Mouse (Mus musculus) CH12.LX (cell line): ENCODE measurements around the gene Nfatc2. TPM values are rescaled to one million over a fixed set of nuclear protein-coding genes. Genes with fewer than 3 reads are reported as not detected.

ENCODE experiments used
- DNase-seq: peaks from one replicate; pipeline ENCODE4 v3.0.0-alpha.2; 2013; ENCODE audit errors: extremely low read depth
- H3K27ac ChIP-seq: 2 replicates; pipeline ENCODE4 v1.5.1; 2012; ENCODE audit warnings: low read depth, mild to moderate bottlenecking, control low read depth, moderate library complexity; ENCODE audit not compliant: insufficient read depth
- H3K27me3 ChIP-seq: replicated peaks from 2 replicates; pipeline ENCODE3; 2012; ENCODE audit warnings: inconsistent platforms
- H3K36me3 ChIP-seq, 2 experiments: replicated peaks in 1 of 2; 2 replicates each; pipeline versions ENCODE3 to v1.6.1; 2012; ENCODE audit warnings: inconsistent platforms in 1 of 2, low read length in 1 of 2, mild to moderate bottlenecking in 1 of 2, mixed read lengths in 1 of 2, moderate library complexity in 1 of 2; ENCODE audit not compliant: control insufficient read depth in 1 of 2, insufficient read depth in 1 of 2
- H3K4me1 ChIP-seq, 2 experiments: 2 replicates each; pipeline ENCODE4 v1.6.1; 2012; ENCODE audit warnings: inconsistent platforms in 1 of 2, moderate library complexity in 1 of 2; ENCODE audit not compliant: insufficient read depth in 2 of 2, control insufficient read depth in 1 of 2
- H3K4me2 ChIP-seq: 2 replicates; pipeline ENCODE4 v1.6.1; 2012; ENCODE audit warnings: low read depth, mild to moderate bottlenecking, control low read depth; ENCODE audit not compliant: poor library complexity, insufficient read depth, severe bottlenecking
- H3K4me3 ChIP-seq, 3 experiments: fragments of 150-350 bp in 1 of 3; sonication (generic) in 1 of 3; replicated peaks in 1 of 3; 2 replicates each; pipeline versions ENCODE3 to v1.5.1; 2011 to 2012; ENCODE audit warnings: low read depth in 2 of 3, low read length in 2 of 3, mild to moderate bottlenecking in 2 of 3, moderate library complexity in 2 of 3, control low read depth in 1 of 3, improper control_type of control experiment in 1 of 3, inconsistent platforms in 1 of 3, mixed read lengths in 1 of 3; ENCODE audit not compliant: poor library complexity in 1 of 3
- H3K79me2 ChIP-seq: replicated peaks from 2 replicates; pipeline ENCODE4 v1.6.1; 2012; ENCODE audit warnings: mild to moderate bottlenecking, moderate library complexity; ENCODE audit not compliant: control insufficient read depth, poor library complexity, insufficient read depth, severe bottlenecking; ENCODE audit errors: extremely low read depth
- H3K9ac ChIP-seq: 2 replicates; pipeline ENCODE4 v1.6.1; 2012; ENCODE audit warnings: low read depth, mild to moderate bottlenecking, control low read depth, moderate library complexity; ENCODE audit not compliant: insufficient read depth
- H3K9me3 ChIP-seq: replicated peaks from 2 replicates; pipeline ENCODE3; 2012; ENCODE audit warnings: low read length, inconsistent platforms, mixed read lengths
- CHD2 ChIP-seq: IDR thresholded peaks from 2 replicates; pipeline ENCODE4 v1.6.1; 2011; ENCODE audit warnings: low read length, improper control_type of control experiment
- CTCF ChIP-seq, 2 experiments: IDR thresholded peaks in 1 of 2; conservative IDR thresholded peaks in 1 of 2; 2 replicates each; pipeline ENCODE4 v1.5.1; 2011 to 2012; ENCODE audit warnings: low read depth in 2 of 2, low read length in 2 of 2, improper control_type of control experiment in 1 of 2, inconsistent platforms in 1 of 2, mild to moderate bottlenecking in 1 of 2, moderate library complexity in 1 of 2
- IRF4 ChIP-seq: IDR thresholded peaks from 2 replicates; pipeline ENCODE4 v1.6.1; 2014; ENCODE audit warnings: low read depth, mild to moderate bottlenecking, inconsistent platforms, low read length, improper control_type of control experiment
- JUND ChIP-seq: conservative IDR thresholded peaks from 2 replicates; pipeline ENCODE4 v1.6.1; 2011; ENCODE audit warnings: low read depth, low read length, improper control_type of control experiment
- KAT2A ChIP-seq: IDR thresholded peaks from 2 replicates; pipeline ENCODE4 v1.6.1; 2012; ENCODE audit warnings: low read length, improper control_type of control experiment, inconsistent platforms; ENCODE audit not compliant: insufficient replicate concordance
- MAX ChIP-seq: IDR thresholded peaks from 2 replicates; pipeline ENCODE4 v1.6.1; 2011; ENCODE audit warnings: low read length, improper control_type of control experiment
- MAZ ChIP-seq: IDR thresholded peaks from 2 replicates; pipeline ENCODE4 v1.6.1; 2012; ENCODE audit warnings: low read depth, mild to moderate bottlenecking, inconsistent platforms, low read length, improper control_type of control experiment, moderate library complexity
- MEF2A ChIP-seq: IDR thresholded peaks from 2 replicates; pipeline ENCODE4 v1.6.1; 2014; ENCODE audit warnings: low read depth, mild to moderate bottlenecking, inconsistent platforms, low read length, improper control_type of control experiment, borderline replicate concordance
- MYC ChIP-seq: IDR thresholded peaks from 2 replicates; pipeline ENCODE4 v1.6.1; 2011; ENCODE audit warnings: low read depth, mild to moderate bottlenecking, improper control_type of control experiment, low read length
- NELFE ChIP-seq: IDR thresholded peaks from 2 replicates; pipeline ENCODE4 v1.6.1; 2011; ENCODE audit warnings: low read depth, low read length, improper control_type of control experiment
- NRF1 ChIP-seq: IDR thresholded peaks from 2 replicates; pipeline ENCODE4 v1.6.1; 2014; ENCODE audit warnings: low read depth, mild to moderate bottlenecking, inconsistent platforms, low read length, improper control_type of control experiment, moderate library complexity
- PAX5 ChIP-seq: IDR thresholded peaks from 2 replicates; pipeline ENCODE4 v1.6.1; 2012; ENCODE audit warnings: low read length, inconsistent platforms, mixed read lengths
- RAD21 ChIP-seq: IDR thresholded peaks from 2 replicates; pipeline ENCODE4 v1.6.1; 2011; ENCODE audit warnings: low read depth, mild to moderate bottlenecking, low read length, improper control_type of control experiment, moderate library complexity
- SIN3A ChIP-seq: IDR thresholded peaks from 2 replicates; pipeline ENCODE4 v1.6.1; 2012; ENCODE audit warnings: low read length, improper control_type of control experiment, inconsistent platforms
- SMC3 ChIP-seq: IDR thresholded peaks from 2 replicates; pipeline ENCODE4 v1.6.1; 2011; ENCODE audit warnings: low read depth, low read length, improper control_type of control experiment
- UBTF ChIP-seq: IDR thresholded peaks from 2 replicates; pipeline ENCODE4 v1.6.1; 2012; ENCODE audit warnings: low read depth, mild to moderate bottlenecking, inconsistent platforms, low read length, improper control_type of control experiment, moderate library complexity
- USF1 ChIP-seq: IDR thresholded peaks from 2 replicates; pipeline ENCODE4 v1.6.1; 2014; ENCODE audit warnings: low read depth, mild to moderate bottlenecking, inconsistent platforms, low read length, improper control_type of control experiment
- ZC3H11A ChIP-seq: IDR thresholded peaks from 2 replicates; pipeline ENCODE4 v1.6.1; 2012; ENCODE audit warnings: low read depth, mild to moderate bottlenecking, inconsistent platforms, low read length, improper control_type of control experiment
- ZMIZ1 ChIP-seq: IDR thresholded peaks from 2 replicates; pipeline ENCODE4 v1.6.1; 2012; ENCODE audit warnings: low read depth, mild to moderate bottlenecking, inconsistent platforms, low read length, improper control_type of control experiment
- ZNF384 ChIP-seq: IDR thresholded peaks from 2 replicates; pipeline ENCODE4 v1.6.1; 2012; ENCODE audit warnings: low read depth, low read length, improper control_type of control experiment, inconsistent platforms
- dilution Hi-C: fragments of 300-500 bp; cut with MboI; formaldehyde crosslinking; loops from 2 replicates; pipeline ENCODE4 v1.14.3; 2020; ENCODE audit warnings: low sequenced_read_pairs; ENCODE audit not compliant: extremely low pct_unique_long_range_greater_than_20kb, extremely low pct_ligation_motif_present
- in situ Hi-C: fragments of 300-500 bp; cut with MboI; formaldehyde crosslinking; loops from 3 replicates; pipeline ENCODE4 v1.14.3; 2019; ENCODE audit warnings: low sequenced_read_pairs, low pct_ligation_motif_present, low pct_unique_long_range_greater_than_20kb, mixed read lengths
- polyA plus RNA-seq: library from polyadenylated mRNA; unstranded; fragments of >175 nt; gene quantifications from 2 replicates; pipeline ENCODE4 v1.2.1, GENCODE M21; 2012; ENCODE audit warnings: low read depth; ENCODE audit not compliant: insufficient read length
- total RNA-seq, 2 experiments: library from RNA; depleted of rRNA; stranded (reverse); fragments of 300-350 nt in 1 of 2; fragments of >200 nt in 1 of 2; gene quantifications; 2 replicates each; pipeline ENCODE4 v1.2.3; 2012 to 2014

Nfatc2 gene
- total and polyA plus RNA-seq, 3 experiments, result 1.8 to 4.8 (median 3.6) TPM

DNA sequence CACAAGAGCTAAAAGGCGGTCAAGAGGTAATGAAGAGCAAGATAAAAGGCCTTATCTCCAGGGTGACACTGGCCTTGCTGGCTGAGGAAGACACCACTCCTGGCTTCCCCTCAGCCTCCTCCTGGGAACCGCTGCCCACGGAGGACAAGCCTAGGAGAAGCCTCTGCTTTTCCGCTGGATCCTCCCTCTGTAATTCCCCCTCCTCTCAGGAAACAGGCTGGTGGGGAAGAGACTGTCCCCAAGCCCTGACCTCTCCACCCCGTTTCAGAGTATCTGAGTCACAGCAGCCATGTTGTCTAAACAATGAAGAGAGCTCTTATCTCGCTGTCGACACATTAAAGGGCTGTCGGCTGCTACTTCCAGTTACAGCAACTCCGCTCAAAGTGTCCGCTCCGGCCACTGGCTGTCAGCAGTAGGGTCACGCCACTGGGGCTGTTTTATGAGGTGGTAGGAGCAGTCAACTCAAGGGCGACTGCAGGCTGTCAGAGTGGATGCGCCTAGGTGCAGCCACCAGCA lies 31.9 kb upstream of the Nfatc2 start:
- no peak for DNase-seq
- H3K27me3 ChIP-seq, result peaks cover 49% of the 10 kb centered on the region
- dilution Hi-C loops, result no loop called here

DNA sequence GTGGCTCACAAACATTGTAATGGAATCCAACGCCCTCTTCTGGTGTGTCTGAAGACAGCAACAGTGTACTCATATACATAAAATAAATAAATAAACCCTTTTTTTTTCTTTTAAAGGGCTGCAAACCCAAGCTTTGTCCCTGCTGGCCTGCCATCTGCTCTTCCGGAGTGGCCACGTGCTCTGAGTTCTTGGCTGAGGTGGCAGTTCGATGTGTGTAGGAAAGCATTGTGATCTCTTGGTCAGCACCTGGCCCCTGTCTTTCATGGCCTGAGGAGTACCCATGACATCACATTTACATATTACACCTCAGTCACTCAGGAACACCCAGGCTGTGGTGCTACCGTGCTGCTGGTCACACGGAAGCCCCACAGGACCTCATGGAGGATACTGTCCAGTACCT lies 31.1 kb upstream of the Nfatc2 start:
- peaks cover 45% of the 10 kb centered on the region for H3K27me3 ChIP-seq
- no peak overlapping the region for H3K4me3 ChIP-seq
- dilution Hi-C loops, result no loop called here
- H3K27ac ChIP-seq, result no peak overlapping the region
- no peaks in the 10 kb centered on the region for H3K9me3 ChIP-seq
- TF ChIP-seq ZMIZ1 (no peak), PAX5 (no peak), RAD21 (no peak)
- H3K9ac ChIP-seq, result no peak overlapping the region
- no peak for DNase-seq
- no peak overlapping the region for H3K4me2 ChIP-seq
- in situ Hi-C loops, result loop anchor here (10.0 kb wide), 1 partner anchor 378 kb away; no protein-coding TSS in a partner anchor
- H3K79me2 ChIP-seq, result no peaks in the 10 kb centered on the region
- no peaks in the 10 kb centered on the region for H3K4me1 ChIP-seq
- peaks cover 0 to 36% of the 10 kb centered on the region in 2 experiments for H3K36me3 ChIP-seq

More for the DNA sequence above, 31.9 kb upstream of the Nfatc2 start:
- H3K27ac ChIP-seq, result no peak overlapping the region
- no peaks in the 10 kb centered on the region for H3K4me1 ChIP-seq
- no peak overlapping the region for H3K4me3 ChIP-seq
- TF ChIP-seq NRF1, result no peak
- TF ChIP-seq UBTF, result no peak
- TF ChIP-seq PAX5, result no peak
- TF ChIP-seq MEF2A, result no peak
- TF ChIP-seq KAT2A, result no peak
- TF ChIP-seq IRF4, result no peak
- TF ChIP-seq CHD2, result no peak
- no peak for TF ChIP-seq USF1
- TF ChIP-seq ZNF384, result no peak
- TF ChIP-seq MAX, result no peak
- no peak for TF ChIP-seq SIN3A
- no peak for TF ChIP-seq MYC
- in situ Hi-C loops, result loop anchor here (10.0 kb wide), 1 partner anchor 379 kb away; no protein-coding TSS in a partner anchor
- no peaks in the 10 kb centered on the region for H3K79me2 ChIP-seq
- H3K36me3 ChIP-seq, result peaks cover 0 to 43% of the 10 kb centered on the region in 2 experiments
- no peak overlapping the region for H3K9ac ChIP-seq
- H3K9me3 ChIP-seq, result no peaks in the 10 kb centered on the region
- H3K4me2 ChIP-seq, result no peak overlapping the region

DNA sequence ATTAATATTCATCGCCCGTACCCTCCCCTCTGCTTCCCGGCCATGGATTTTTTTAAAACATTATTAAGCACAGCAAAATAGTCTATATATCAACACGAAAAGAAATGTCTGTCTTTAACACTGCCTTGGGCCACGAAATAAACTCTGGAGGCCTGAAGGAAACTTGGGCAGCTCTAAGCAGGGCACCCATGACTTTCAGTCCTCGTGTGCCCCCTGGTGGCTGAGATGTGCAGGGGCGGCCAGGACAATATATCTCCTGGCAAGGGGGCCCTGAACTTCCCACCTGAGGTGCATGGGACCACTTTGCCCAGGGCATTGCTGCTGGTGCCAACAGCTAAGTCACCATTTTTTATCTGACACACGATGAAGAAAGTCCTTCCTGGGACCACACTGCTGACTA lies 27.3 kb upstream of the Nfatc2 start:
- Histone ChIP-seq H3K4me2 (no peak overlapping the region), H3K27me3 (peaks cover 10% of the 10 kb centered on the region), H3K79me2 (no peaks in the 10 kb centered on the region), H3K27ac (no peak overlapping the region), H3K9me3 (peaks cover 11% of the 10 kb centered on the region)
- peak; percentile 68 for DNase-seq
- TF ChIP-seq SIN3A (no peak), MAZ (peak; percentile 61; the same call in 1 of the 2 replicates), MAX (peak; percentile 30; the same call in 1 of the 2 replicates), CTCF (conservative IDR thresholded peaks at IDR 0.05 in 1 of 2, IDR thresholded peaks at IDR 0.05 in 1 of 2; ENCODE audit: low read depth in 2 of 2, low read length in 2 of 2) (peak; percentile 55 to 96; a peak in 3 of 4 replicates), ZC3H11A (peak; percentile 97), SMC3 (peak; percentile 99), NRF1 (no peak), MYC (no peak), IRF4 (no peak), RAD21 (peak; percentile 91), NELFE (peak; percentile 67; the same call in 1 of the 2 replicates), JUND (no peak; the same call in 1 of the 2 replicates)
- TF ChIP-seq, all 38 proteins: peak for 7
- Histone ChIP-seq H3K9ac (no peak overlapping the region), H3K4me1 (no peaks in the 10 kb centered on the region), H3K36me3 (peaks cover 0 to 4% of the 10 kb centered on the region in 2 experiments), H3K4me3 (no peak overlapping the region)
- dilution Hi-C loops, result no loop called here
- in situ Hi-C loops, result no loop called here
